Mouse (Mus musculus) cerebellum, adult 9-11 months (tissue): Measurements from ENCODE around the gene Lrrc40.

Experiments used
- DNase-seq: peaks from one replicate; pipeline ENCODE4 v3.0.0; 2022

The Lrrc40 gene

DNA sequence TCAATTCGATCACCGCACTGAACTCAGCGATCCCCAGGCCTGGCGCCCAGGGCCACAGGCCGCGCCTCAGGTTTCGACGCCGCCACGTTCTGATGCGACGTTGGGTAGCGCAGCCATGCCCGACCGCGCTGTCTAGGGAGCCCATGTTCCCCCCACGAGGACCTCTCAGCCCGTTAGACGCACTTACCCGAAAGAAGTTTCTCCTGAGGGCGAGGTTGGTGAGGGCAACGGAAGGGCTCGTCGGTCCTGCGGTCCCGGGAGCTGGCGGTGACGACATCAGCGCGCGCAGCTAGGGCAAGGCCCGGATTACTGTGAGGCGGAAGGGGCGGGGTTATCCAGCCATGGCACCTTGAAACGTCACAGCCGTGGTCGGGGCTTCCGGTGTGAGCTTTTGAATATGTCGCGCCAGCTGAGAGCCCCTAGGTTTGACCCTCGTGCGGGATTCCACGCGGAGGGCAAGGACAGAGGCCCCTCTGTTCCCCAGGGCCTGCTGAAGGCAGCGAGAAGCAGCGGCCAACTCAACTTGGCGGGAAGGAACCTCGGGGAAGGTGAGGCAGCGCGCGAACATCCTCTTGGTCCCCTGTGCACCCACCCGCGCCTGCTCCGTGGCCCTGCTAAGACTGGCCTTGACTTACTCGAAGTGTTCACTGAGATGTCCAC, at the start of gene Lrrc40, which contains the start of gene Srsf11:
Gene Lrrc40, plus strand, starts transcription at position 334 of the 660 bp plus-strand sequence.
Gene Srsf11, minus strand, starts transcription at position 311 of the 660 bp plus-strand sequence.
- peak; percentile 95 for DNase-seq

DNA sequence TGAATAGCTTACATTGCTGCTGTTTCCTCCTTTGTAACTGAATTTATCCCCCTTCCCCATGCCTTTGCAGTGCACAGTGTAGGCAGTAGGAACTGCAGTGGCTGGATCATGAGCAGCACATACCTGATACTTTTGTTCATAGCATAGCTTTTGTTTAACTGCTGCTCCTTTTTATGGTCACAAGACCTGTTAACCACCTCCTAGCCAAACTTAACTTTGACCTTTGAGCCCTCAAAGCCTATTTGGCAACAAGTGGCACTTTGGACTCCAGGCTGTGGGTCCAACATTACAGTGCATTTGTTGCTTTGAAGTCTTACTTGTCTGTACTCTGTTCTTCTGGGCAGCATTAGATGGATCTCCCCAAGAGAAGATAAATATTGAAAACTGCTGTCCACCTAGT, 43.1 kb upstream of the Lrrc40 start:
- DNase-seq: no peak

- DNase-seq: no peak
Observed at GRCm38 (mm10) chr3:157995726-157996125, 40.7 kb upstream of the Lrrc40 start.

GRCm38 (mm10) chr3:157998742-157999369, 37.6 kb upstream of the Lrrc40 start:
- no peak for DNase-seq

DNA sequence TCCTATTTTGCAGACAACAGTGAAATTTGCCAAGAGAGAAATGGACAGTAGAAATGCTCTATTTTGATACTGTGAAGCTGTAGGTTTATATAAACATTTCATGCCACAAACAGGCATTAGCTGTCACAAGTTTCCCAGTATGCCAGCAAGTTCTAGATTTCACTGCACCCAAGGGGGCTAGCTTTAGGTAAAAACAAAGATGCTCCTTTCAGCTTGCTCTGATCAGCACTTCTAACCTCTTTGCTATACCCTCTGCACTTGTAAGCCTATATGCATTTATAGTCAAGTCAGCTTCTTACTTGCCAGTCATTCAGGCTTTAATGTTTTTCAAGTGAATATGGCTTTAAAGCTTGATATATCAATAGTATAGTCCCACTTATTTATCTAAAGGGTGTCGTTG, 27.8 kb upstream of the Lrrc40 start:
- no peak for DNase-seq

- DNase-seq: no peak
Observed at GRCm38 (mm10) chr3:158009762-158010320, 26.6 kb upstream of the Lrrc40 start.

GRCm38 (mm10) chr3:158031371-158031925, 5.0 kb upstream of the Lrrc40 start:
- peak; percentile 84 for DNase-seq

DNA sequence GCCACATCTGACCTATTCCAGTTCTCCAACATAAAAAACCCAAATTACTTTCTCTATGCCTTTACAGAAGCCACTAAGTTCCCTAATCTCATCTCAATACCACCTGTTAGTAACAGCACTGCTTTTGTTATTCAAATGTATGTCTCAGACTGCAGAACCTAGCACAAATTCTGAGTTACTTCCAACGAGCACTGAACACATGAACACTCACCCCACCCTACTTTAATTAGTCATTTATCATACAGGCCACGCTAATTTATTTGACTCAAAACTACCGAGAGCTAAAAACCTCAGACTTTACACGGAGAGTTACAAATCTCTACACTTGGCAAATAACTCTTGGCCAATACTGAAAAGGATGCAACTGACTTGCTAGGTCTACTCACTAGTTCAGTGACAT, 4.4 kb upstream of the Lrrc40 start:
- DNase-seq: no peak

- DNase-seq: no peak
Observed at GRCm38 (mm10) chr3:158035866-158036265, 596 bp upstream of the Lrrc40 start.

- no peak for DNase-seq
Observed at GRCm38 (mm10) chr3:158038106-158038505, 1.6 kb downstream of the Lrrc40 start.

DNA sequence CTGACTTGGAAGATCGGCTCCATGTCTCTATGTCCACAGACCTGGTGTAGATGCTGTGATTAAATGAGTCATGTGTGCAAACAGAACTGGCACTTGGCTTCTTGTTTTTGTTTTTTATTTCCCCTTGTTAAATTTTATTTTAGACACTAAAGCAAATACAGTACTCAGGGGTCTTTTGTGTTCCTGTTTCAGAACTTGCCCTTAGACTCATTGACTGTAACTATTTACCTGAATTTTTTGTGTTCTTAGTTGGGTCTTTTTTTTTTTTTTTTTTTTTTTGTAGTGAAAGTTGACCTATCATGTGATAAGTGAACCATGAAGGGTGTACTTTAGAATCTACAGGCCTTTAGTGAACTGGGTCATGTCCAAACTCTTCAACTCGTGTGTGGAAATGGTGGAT, 4.3 kb downstream of the Lrrc40 start:
- DNase-seq: no peak

- DNase-seq: no peak
Observed at GRCm38 (mm10) chr3:158049508-158049907, 13.0 kb downstream of the Lrrc40 start.

GRCm38 (mm10) chr3:158060621-158061291, 24.3 kb downstream of the Lrrc40 start:
- no peak for DNase-seq

- no peak for DNase-seq
Observed at GRCm38 (mm10) chr3:158061811-158062523, 25.5 kb downstream of the Lrrc40 start.

DNA sequence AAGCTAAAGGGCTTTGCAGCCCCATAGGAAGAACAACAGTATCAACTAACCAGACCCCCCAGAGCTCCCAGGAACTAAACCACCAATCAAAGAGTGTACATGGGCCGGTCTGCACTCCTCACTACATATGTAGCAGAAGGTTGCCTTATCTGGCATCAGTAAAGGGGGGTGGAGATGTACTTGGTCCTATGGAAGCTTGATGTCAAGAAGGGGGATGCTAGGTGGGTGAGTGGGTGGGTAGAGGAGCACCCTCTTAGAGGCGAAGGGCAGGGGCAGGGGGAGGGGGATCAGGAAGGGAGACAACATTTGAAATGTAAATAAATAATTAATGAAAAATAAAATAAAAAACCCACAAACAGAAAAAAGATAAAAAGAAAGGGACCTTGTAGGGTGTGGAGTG, 28.8 kb downstream of the Lrrc40 start:
- DNase-seq: no peak

GRCm38 (mm10) chr3:158067916-158068315, 31.5 kb downstream of the Lrrc40 start:
- DNase-seq: no peak

DNA sequence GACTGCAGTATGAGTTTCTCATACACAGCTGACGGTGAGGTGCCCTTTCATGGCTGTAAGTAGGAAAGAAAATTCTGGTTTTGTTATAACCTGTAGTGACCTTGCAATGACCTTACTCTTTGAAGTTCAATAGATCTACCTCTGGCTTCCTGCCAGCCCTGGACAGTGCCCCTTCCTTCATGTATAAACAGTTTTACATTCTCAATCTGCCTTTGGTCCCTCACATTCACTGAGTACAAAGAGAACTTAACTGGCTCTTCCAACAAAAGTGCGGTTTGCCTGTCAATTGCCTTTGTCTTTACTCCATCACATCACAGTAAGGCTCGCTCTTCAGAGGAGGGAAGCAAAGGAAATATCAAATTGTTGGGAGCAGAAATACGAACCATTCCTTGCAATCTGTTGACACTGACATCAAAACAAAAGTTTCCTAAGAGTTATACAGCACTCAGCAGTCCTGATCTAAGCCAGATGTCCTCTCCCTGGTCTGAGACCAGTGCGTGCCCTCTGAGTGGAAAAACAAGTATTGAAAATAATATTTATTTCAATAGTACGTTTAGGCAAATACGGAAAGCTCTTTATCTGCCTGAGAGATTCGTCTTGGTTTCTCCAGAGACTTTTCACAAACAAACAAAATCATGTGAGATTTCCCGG, 32.3 kb downstream of the Lrrc40 start:
- no peak for DNase-seq

GRCm38 (mm10) chr3:158075004-158075403, 38.5 kb downstream of the Lrrc40 start:
- DNase-seq: no peak

DNA sequence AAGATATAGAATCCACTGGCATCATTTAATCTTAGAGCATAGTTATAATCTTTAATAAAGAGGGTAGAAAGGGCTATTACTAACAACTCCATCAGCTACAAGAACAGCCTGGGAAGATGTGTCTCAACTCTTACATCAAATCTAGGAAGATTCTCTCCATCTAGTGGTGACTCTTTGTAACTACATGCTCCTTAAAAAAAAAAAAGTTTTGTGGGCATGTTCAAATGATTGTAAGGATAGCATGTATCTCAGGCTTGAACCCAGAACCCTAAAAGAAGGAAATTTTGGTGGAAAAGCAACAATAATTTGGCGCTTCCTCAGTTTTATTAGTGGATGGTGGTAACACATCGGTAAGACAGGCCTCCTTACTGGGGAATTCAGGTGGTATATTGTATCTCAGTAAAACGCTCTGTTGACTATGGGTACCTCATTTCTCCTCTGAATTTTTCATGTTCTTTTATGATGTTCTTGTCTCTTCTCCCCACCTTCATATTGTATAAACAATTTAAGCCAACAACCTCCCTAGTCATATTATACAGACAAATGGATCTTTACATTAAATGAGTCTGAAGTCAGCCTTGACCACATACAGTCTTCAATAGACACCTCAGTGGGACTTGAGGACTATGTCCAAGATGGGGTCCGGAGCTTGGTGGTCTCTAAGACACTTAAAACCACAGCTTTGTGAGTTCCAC, 40.4 kb downstream of the Lrrc40 start:
- DNase-seq: no peak

DNA sequence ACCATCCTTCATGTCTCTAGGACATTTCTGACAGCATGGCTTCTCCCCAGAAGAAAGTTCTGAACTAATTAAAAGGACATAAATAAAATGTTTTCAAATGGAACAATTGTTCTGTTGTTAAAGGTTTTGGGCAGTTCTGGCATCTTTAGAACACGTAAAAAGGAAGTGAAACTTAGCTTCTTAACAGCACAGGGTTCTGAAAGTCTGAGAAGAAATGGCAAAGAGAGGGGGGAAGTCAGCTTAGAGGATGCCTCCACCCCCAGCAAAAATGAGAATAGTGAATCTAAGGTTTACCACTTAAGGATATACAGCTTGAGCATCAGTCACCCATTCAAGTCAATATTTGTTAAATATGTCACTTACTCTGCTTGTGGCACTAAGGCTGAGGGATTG, 40.9 kb downstream of the Lrrc40 start:
- no peak for DNase-seq

- no peak for DNase-seq
Observed at GRCm38 (mm10) chr3:158077828-158078227, 41.4 kb downstream of the Lrrc40 start.

GRCm38 (mm10) chr3:158091601-158092000, 55.1 kb downstream of the Lrrc40 start:
- DNase-seq: no peak
